Mouse (Mus musculus) bone marrow macrophage, adult 2 months (primary cell): ENCODE measurements around the gene Glt28d2.

ENCODE experiments used
- CTCF ChIP-seq: IDR thresholded peaks from 2 replicates; pipeline ENCODE4 v1.5.1; 2012; ENCODE audit warnings: low read depth, mild to moderate bottlenecking, low read length, moderate library complexity
- POLR2A ChIP-seq: IDR thresholded peaks from 2 replicates; pipeline ENCODE4 v1.6.1; 2012; ENCODE audit warnings: mild to moderate bottlenecking, low read depth, low read length, borderline replicate concordance

GRCm38 (mm10) chr3:85923343-85923742 is 36.0 kb upstream of the Glt28d2 start:
- TF ChIP-seq CTCF: no peak
- TF ChIP-seq POLR2A: no peak
